Mouse (Mus musculus): ENCODE results near the gene Nploc4. TPM values are rescaled to one million over a fixed set of nuclear protein-coding genes. Genes with fewer than 3 reads are reported as not detected.

Nploc4 gene
- polyA plus RNA-seq, 1 experiment: 61.8 TPM

DNA sequence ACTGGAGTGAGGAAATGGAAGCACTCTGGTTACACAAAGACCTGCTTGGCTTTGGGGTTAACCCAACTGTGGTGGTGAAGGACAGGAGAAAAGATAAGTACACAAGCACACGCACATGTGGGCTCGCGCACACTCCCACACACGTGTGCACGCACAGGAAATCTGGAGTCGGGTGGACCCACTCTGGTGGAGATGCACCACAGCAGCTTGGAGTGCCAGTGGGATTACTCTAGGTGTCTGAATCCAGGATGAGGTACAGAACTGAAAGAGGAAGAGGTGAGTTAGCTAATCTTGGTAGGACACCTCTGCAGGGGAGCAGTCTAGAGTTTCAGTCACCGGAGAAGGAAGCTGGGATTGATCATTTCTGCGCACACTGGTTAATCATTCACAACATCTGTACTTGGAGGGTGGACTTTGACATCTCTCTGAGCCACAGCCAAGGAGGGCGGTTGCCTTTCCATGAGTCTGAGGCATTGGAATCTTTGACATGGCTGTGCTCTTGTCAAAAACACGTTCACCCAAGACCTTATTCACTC is 97.5 kb downstream of the Nploc4 start:
- Histone ChIP-seq H3K27me3 (ENCODE audit: control insufficient read depth, insufficient read depth, insufficient read length) (no peaks in the 10 kb centered on the region), H3K4me3 (no peak overlapping the region), H3K4me2 (ENCODE audit: low read depth) (no peak overlapping the region), H3K79me2 (ENCODE audit: control insufficient read depth, insufficient read depth) (peaks cover under 1% of the 10 kb centered on the region), H3ac (ENCODE audit: control insufficient read depth, insufficient read length) (no peak overlapping the region), H3K36me3 (ENCODE audit: control insufficient read depth, insufficient read depth) (peaks cover 2% of the 10 kb centered on the region)
- TF ChIP-seq TCF3 (IDR thresholded peaks at IDR 0.05; ENCODE audit: insufficient read length, low read depth): no peak
- TF ChIP-seq POLR2AphosphoS2 (IDR thresholded peaks at IDR 0.05; ENCODE audit: insufficient read length, low read depth): no peak
- TF ChIP-seq MYOD1 (IDR thresholded peaks at IDR 0.05; ENCODE audit: control insufficient read depth in 1 of 3, insufficient read length in 2 of 3, low read depth in 2 of 3): no peak
- no peak for TF ChIP-seq REST (IDR thresholded peaks at IDR 0.05; ENCODE audit: insufficient read depth, insufficient read length)
- TF ChIP-seq POLR2A (IDR thresholded peaks at IDR 0.05; ENCODE audit: insufficient read length, low read depth): no peak

DNA sequence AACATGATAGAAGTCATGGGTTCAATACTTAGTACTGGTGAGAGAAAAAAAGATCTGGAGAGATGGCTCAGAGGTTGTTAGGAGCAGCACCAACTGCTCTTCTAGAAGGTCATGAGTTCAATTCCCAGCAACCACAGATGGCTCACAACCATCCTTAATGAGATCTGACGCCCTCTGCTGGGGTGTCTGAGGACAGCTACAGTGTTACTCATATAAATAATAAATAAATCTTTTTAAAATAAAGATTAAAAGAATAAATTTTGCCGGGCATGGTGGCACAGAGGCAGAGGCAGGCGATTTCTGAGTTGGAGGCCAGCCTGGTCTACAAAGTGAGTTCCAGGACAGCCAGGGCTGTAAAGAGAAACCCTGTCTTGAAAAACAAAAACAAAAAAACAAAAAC is 98.7 kb downstream of the Nploc4 start:
- Histone ChIP-seq H3ac (ENCODE audit: control insufficient read depth, insufficient read length) (no peak overlapping the region), H3K36me3 (ENCODE audit: control insufficient read depth, insufficient read depth) (no peaks in the 10 kb centered on the region), H3K4me2 (ENCODE audit: low read depth) (no peak overlapping the region), H3K27me3 (ENCODE audit: control insufficient read depth, insufficient read depth, insufficient read length) (no peaks in the 10 kb centered on the region), H3K4me3 (no peak overlapping the region), H3K79me2 (ENCODE audit: control insufficient read depth, insufficient read depth) (no peaks in the 10 kb centered on the region)
- TF ChIP-seq CEBPB (IDR thresholded peaks at IDR 0.05; ENCODE audit: insufficient read depth, poor library complexity, severe bottlenecking) (no peak), MYOG (IDR thresholded peaks at IDR 0.05; ENCODE audit: control insufficient read depth in 1 of 3, insufficient read depth in 1 of 3, insufficient read length in 2 of 3, low read depth in 2 of 3) (no peak)

DNA sequence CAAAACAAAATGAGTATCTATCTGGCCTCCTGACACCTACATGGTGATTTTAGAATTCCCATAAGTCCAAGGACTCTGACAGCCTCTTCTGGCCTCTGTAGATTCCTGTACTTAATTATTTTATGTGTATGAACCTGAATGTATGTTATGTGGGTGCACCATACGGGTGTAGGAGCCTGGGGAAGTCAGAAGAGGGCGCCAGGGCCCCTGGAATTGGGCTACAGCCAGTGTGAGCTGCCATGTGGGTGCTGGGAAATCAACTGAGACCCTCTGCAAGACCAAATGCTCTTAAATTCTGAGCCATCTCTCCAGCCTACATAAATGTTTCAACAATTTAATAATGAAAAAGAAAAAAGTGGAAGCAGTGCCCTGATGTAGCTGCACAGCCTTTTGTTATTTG is 100.1 kb downstream of the Nploc4 start:
- Histone ChIP-seq H3K4me3 (no peak overlapping the region), H3ac (ENCODE audit: control insufficient read depth, insufficient read length) (no peak overlapping the region), H3K79me2 (ENCODE audit: control insufficient read depth, insufficient read depth) (no peaks in the 10 kb centered on the region), H3K27me3 (ENCODE audit: control insufficient read depth, insufficient read depth, insufficient read length) (no peaks in the 10 kb centered on the region), H3K4me2 (ENCODE audit: low read depth) (no peak overlapping the region), H3K36me3 (ENCODE audit: control insufficient read depth, insufficient read depth) (no peaks in the 10 kb centered on the region)
- no peak for TF ChIP-seq TCF12 (IDR thresholded peaks at IDR 0.05; ENCODE audit: insufficient read depth, poor library complexity, severe bottlenecking)
- TF ChIP-seq MAX (IDR thresholded peaks at IDR 0.05; ENCODE audit: low read depth): no peak
- no peak for TF ChIP-seq TCF3 (IDR thresholded peaks at IDR 0.05; ENCODE audit: insufficient read length, low read depth)
- TF ChIP-seq E2F4 (IDR thresholded peaks at IDR 0.05; ENCODE audit: insufficient read depth): no peak
- no peak for TF ChIP-seq MYOG (IDR thresholded peaks at IDR 0.05; ENCODE audit: control insufficient read depth in 1 of 3, insufficient read depth in 1 of 3, insufficient read length in 2 of 3, low read depth in 2 of 3)
- TF ChIP-seq USF1 (IDR thresholded peaks at IDR 0.05; ENCODE audit: low read depth): no peak
- no peak for TF ChIP-seq CEBPB (IDR thresholded peaks at IDR 0.05; ENCODE audit: insufficient read depth, poor library complexity, severe bottlenecking)
- no peak for TF ChIP-seq POLR2A (IDR thresholded peaks at IDR 0.05; ENCODE audit: insufficient read length, low read depth)
- no peak for TF ChIP-seq SRF (IDR thresholded peaks at IDR 0.05; ENCODE audit: control insufficient read depth, insufficient read length, low read depth)
- no peak for TF ChIP-seq POLR2AphosphoS2 (IDR thresholded peaks at IDR 0.05; ENCODE audit: insufficient read length, low read depth)
- TF ChIP-seq MYOD1 (IDR thresholded peaks at IDR 0.05; ENCODE audit: control insufficient read depth in 1 of 3, insufficient read length in 2 of 3, low read depth in 2 of 3): no peak
- TF ChIP-seq REST (IDR thresholded peaks at IDR 0.05; ENCODE audit: insufficient read depth, insufficient read length): no peak

DNA sequence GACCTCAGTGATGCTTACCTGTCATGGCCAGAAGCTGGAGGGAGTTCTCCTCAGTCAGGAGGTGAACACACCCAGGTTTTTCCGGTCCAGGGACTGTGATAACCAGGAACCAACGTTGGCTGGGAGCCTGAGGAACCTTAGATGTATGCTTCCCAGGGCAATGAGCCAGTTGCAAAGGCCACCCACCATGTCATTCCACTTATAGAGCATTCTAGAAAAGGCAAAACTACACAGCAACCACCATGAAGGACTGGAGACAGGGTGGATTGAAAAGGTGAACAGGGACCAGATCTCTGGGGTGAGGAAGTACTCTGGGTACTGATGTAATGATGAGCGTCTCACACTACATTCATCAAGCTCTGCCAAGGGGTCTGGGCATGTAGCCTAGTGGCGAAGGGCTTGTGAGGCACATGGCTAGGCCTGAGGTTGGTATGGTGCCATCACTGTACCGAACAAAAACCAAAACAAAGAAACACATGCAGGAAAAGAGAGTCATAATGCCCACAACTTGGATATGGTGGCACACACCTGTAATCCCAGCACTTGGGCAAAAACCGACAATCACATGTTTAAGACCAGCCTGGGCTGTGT is 102.0 kb downstream of the Nploc4 start:
- Histone ChIP-seq H3K36me3 (ENCODE audit: control insufficient read depth, insufficient read depth) (no peaks in the 10 kb centered on the region), H3ac (ENCODE audit: control insufficient read depth, insufficient read length) (no peak overlapping the region), H3K27me3 (ENCODE audit: control insufficient read depth, insufficient read depth, insufficient read length) (no peaks in the 10 kb centered on the region), H3K4me2 (ENCODE audit: low read depth) (no peak overlapping the region), H3K79me2 (ENCODE audit: control insufficient read depth, insufficient read depth) (no peaks in the 10 kb centered on the region), H3K4me3 (no peak overlapping the region)
- TF ChIP-seq REST (IDR thresholded peaks at IDR 0.05; ENCODE audit: insufficient read depth, insufficient read length) (no peak), POLR2A (IDR thresholded peaks at IDR 0.05; ENCODE audit: insufficient read length, low read depth) (no peak), MAX (IDR thresholded peaks at IDR 0.05; ENCODE audit: low read depth) (no peak), CEBPB (IDR thresholded peaks at IDR 0.05; ENCODE audit: insufficient read depth, poor library complexity, severe bottlenecking) (no peak), TCF3 (IDR thresholded peaks at IDR 0.05; ENCODE audit: insufficient read length, low read depth) (no peak), MYOG (IDR thresholded peaks at IDR 0.05; ENCODE audit: control insufficient read depth in 1 of 3, insufficient read depth in 1 of 3, insufficient read length in 2 of 3, low read depth in 2 of 3) (no peak), MYOD1 (IDR thresholded peaks at IDR 0.05; ENCODE audit: control insufficient read depth in 1 of 3, insufficient read length in 2 of 3, low read depth in 2 of 3) (no peak), SRF (IDR thresholded peaks at IDR 0.05; ENCODE audit: control insufficient read depth, insufficient read length, low read depth) (no peak), TCF12 (IDR thresholded peaks at IDR 0.05; ENCODE audit: insufficient read depth, poor library complexity, severe bottlenecking) (no peak), USF1 (IDR thresholded peaks at IDR 0.05; ENCODE audit: low read depth) (no peak), E2F4 (IDR thresholded peaks at IDR 0.05; ENCODE audit: insufficient read depth) (no peak), POLR2AphosphoS2 (IDR thresholded peaks at IDR 0.05; ENCODE audit: insufficient read length, low read depth) (no peak)

Other genes with a start within 250 kb of the Nploc4 start
- gene Bahcc1, start 204.8 kb downstream of the Nploc4 start, polyA plus RNA-seq (2012; fragmentation: generic; extraction: Trizol): 6.3 TPM
- gene Actg1, start 89.2 kb downstream of the Nploc4 start, polyA plus RNA-seq (2012; fragmentation: generic; extraction: Trizol): 2,358 TPM
- 1.1 TPM for gene Fscn2, start 76.2 kb downstream of the Nploc4 start, polyA plus RNA-seq (2012; fragmentation: generic; extraction: Trizol)
- gene Faap100, start 58.9 kb downstream of the Nploc4 start, polyA plus RNA-seq (2012; fragmentation: generic; extraction: Trizol): 12.3 TPM
- gene Tspan10, start 4.9 kb upstream of the Nploc4 start, polyA plus RNA-seq (2012; fragmentation: generic; extraction: Trizol): not detected
- 0.18 TPM for gene Pde6g, start 15.8 kb upstream of the Nploc4 start, polyA plus RNA-seq (2012; fragmentation: generic; extraction: Trizol)
- gene Oxld1, start 20.4 kb upstream of the Nploc4 start, polyA plus RNA-seq (2012; fragmentation: generic; extraction: Trizol): 17.4 TPM
- 11.4 TPM for gene Ccdc137, start 20.4 kb upstream of the Nploc4 start, polyA plus RNA-seq (2012; fragmentation: generic; extraction: Trizol)
- 15.6 TPM for gene Arl16, start 29.9 kb upstream of the Nploc4 start, polyA plus RNA-seq (2012; fragmentation: generic; extraction: Trizol)
- gene Mrpl12, start 46.9 kb upstream of the Nploc4 start, polyA plus RNA-seq (2012; fragmentation: generic; extraction: Trizol): 218 TPM
- 43.8 TPM for gene Slc25a10, start 54.1 kb upstream of the Nploc4 start, polyA plus RNA-seq (2012; fragmentation: generic; extraction: Trizol)
- gene Gcgr, start 93.0 kb upstream of the Nploc4 start, polyA plus RNA-seq (2012; fragmentation: generic; extraction: Trizol): 0.05 TPM
- gene Mcrip1, start 112.0 kb upstream of the Nploc4 start, polyA plus RNA-seq (2012; fragmentation: generic; extraction: Trizol): 237 TPM
- 1.0 TPM for gene Ppp1r27, start 113.4 kb upstream of the Nploc4 start, polyA plus RNA-seq (2012; fragmentation: generic; extraction: Trizol)
- gene P4hb, start 135.5 kb upstream of the Nploc4 start, polyA plus RNA-seq (2012; fragmentation: generic; extraction: Trizol): 444 TPM
- gene Arhgdia, start 143.9 kb upstream of the Nploc4 start, polyA plus RNA-seq (2012; fragmentation: generic; extraction: Trizol): 837 TPM
- 113 TPM for gene Alyref, start 160.7 kb upstream of the Nploc4 start, polyA plus RNA-seq (2012; fragmentation: generic; extraction: Trizol)
- gene Anapc11, start 160.7 kb upstream of the Nploc4 start, polyA plus RNA-seq (2012; fragmentation: generic; extraction: Trizol): 184 TPM
- gene Npb, start 170.8 kb upstream of the Nploc4 start, polyA plus RNA-seq (2012; fragmentation: generic; extraction: Trizol): 0.32 TPM
- gene Pcyt2, start 180.2 kb upstream of the Nploc4 start, polyA plus RNA-seq (2012; fragmentation: generic; extraction: Trizol): 117 TPM
- gene Sirt7, start 187.5 kb upstream of the Nploc4 start, polyA plus RNA-seq (2012; fragmentation: generic; extraction: Trizol): 29.9 TPM
- 43.1 TPM for gene Mafg, start 195.9 kb upstream of the Nploc4 start, polyA plus RNA-seq (2012; fragmentation: generic; extraction: Trizol)
- 56.9 TPM for gene Pycr1, start 206.1 kb upstream of the Nploc4 start, polyA plus RNA-seq (2012; fragmentation: generic; extraction: Trizol)
- 4.6 TPM for gene Myadml2, start 210.4 kb upstream of the Nploc4 start, polyA plus RNA-seq (2012; fragmentation: generic; extraction: Trizol)
- 0.19 TPM for gene Notum, start 223.5 kb upstream of the Nploc4 start, polyA plus RNA-seq (2012; fragmentation: generic; extraction: Trizol)
- 65.9 TPM for gene Aspscr1, start 235.3 kb upstream of the Nploc4 start, polyA plus RNA-seq (2012; fragmentation: generic; extraction: Trizol)

All from myocyte (in vitro differentiated cells).